Mouse (Mus musculus) left cerebral cortex, postnatal 25 days (tissue): ENCODE data around the gene Susd6. TPM values are rescaled to one million over a fixed set of nuclear protein-coding genes. Genes with fewer than 3 reads are reported as not detected.
A peak's percentile ranks its signal among the peaks of the same experiment; 100 is the strongest.

ENCODE experiments used
- DNase-seq, 2 experiments: peaks; one replicate each; pipeline ENCODE4 v3.0.0; 2022; ENCODE audit warnings: low spot score in 2 of 2, mixed read lengths in 1 of 2
- intact Hi-C: fragments of 180-260 bp; cut with DNase I; formaldehyde crosslinking; loops from one replicate; pipeline ENCODE4 v1.15.1; 2025
- total RNA-seq, 2 experiments: library from RNA; stranded (reverse); gene quantifications; 2 replicates each; pipeline ENCODE4 v1.2.3; 2021

Gene Susd6
- total RNA-seq, 2 experiments from 2014 or later, result 32.1 to 32.9 TPM

GRCm38 (mm10) chr12:80807451-80808085 lies 17.3 kb downstream of the Susd6 start:
- DNase-seq, result no peak
- intact Hi-C loops, result no loop called here

GRCm38 (mm10) chr12:80810005-80810404 lies 19.7 kb downstream of the Susd6 start:
- DNase-seq, result no peak
- intact Hi-C loops, result no loop called here

- intact Hi-C loops, result no loop called here
- no peak for DNase-seq
These were observed 21.6 kb downstream of the Susd6 start for GRCm38 (mm10) chr12:80811646-80812509.

GRCm38 (mm10) chr12:80812510-80812820 lies 22.2 kb downstream of the Susd6 start:
- intact Hi-C loops, result no loop called here
- DNase-seq, result no peak

- intact Hi-C loops, result no loop called here
- no peak for DNase-seq
These were observed 23.1 kb downstream of the Susd6 start for GRCm38 (mm10) chr12:80813456-80813855.

- DNase-seq, result no peak
- intact Hi-C loops, result no loop called here
These were observed 23.6 kb downstream of the Susd6 start for GRCm38 (mm10) chr12:80813872-80814271.

- intact Hi-C loops, result no loop called here
- no peak for DNase-seq
These were observed 24.2 kb downstream of the Susd6 start for GRCm38 (mm10) chr12:80814529-80814928.

GRCm38 (mm10) chr12:80815298-80815697 lies 25.0 kb downstream of the Susd6 start:
- intact Hi-C loops, result loop anchor here (5.0 kb wide), 1 partner anchor 62 kb away; no protein-coding TSS in a partner anchor
- no peak for DNase-seq

- intact Hi-C loops, result loop anchor here (5.0 kb wide), 1 partner anchor 61 kb away; no protein-coding TSS in a partner anchor
- no peak for DNase-seq
These were observed 25.6 kb downstream of the Susd6 start for GRCm38 (mm10) chr12:80815893-80816292.

- peak in 1 of 2 experiments; percentile 59 for DNase-seq
- intact Hi-C loops, result loop anchor here (5.0 kb wide), 1 partner anchor 61 kb away; no protein-coding TSS in a partner anchor
These were observed 26.2 kb downstream of the Susd6 start for GRCm38 (mm10) chr12:80816380-80817086.

- DNase-seq, result no peak
- intact Hi-C loops, result loop anchor here (2.0 to 5.0 kb wide), 2 partner anchors 27 to 60 kb away; partner anchors contain the start of gene Susd6
These were observed 27.5 kb downstream of the Susd6 start for GRCm38 (mm10) chr12:80817697-80818235.

- intact Hi-C loops, result loop anchor here (2.0 to 5.0 kb wide), 2 partner anchors 28 to 58 kb away; partner anchors contain the start of gene Susd6
- peak in 1 of 2 experiments; percentile 79 for DNase-seq
These were observed 28.7 kb downstream of the Susd6 start for GRCm38 (mm10) chr12:80819020-80819419.

GRCm38 (mm10) chr12:80821312-80822007 lies 31.1 kb downstream of the Susd6 start:
- no peak for DNase-seq
- intact Hi-C loops, result loop anchor here (5.0 kb wide), 1 partner anchor 41 kb away; no protein-coding TSS in a partner anchor

GRCm38 (mm10) chr12:80822533-80822932 lies 32.2 kb downstream of the Susd6 start:
- DNase-seq, result no peak
- intact Hi-C loops, result loop anchor here (5.0 kb wide), 1 partner anchor 40 kb away; no protein-coding TSS in a partner anchor

GRCm38 (mm10) chr12:80824202-80824601 lies 33.9 kb downstream of the Susd6 start:
- DNase-seq, result peak in 1 of 2 experiments; percentile 72
- intact Hi-C loops, result loop anchor here (5.0 kb wide), 1 partner anchor 38 kb away; no protein-coding TSS in a partner anchor

GRCm38 (mm10) chr12:80826423-80826822 lies 36.1 kb downstream of the Susd6 start:
- DNase-seq, result no peak
- intact Hi-C loops, result no loop called here

- intact Hi-C loops, result no loop called here
- DNase-seq, result peak; percentile 32 to 77
These were observed 37.2 kb downstream of the Susd6 start for GRCm38 (mm10) chr12:80827464-80828015.

- no peak for DNase-seq
- intact Hi-C loops, result no loop called here
These were observed 37.7 kb downstream of the Susd6 start for GRCm38 (mm10) chr12:80828020-80828419.

- no peak for DNase-seq
- intact Hi-C loops, result no loop called here
These were observed 38.6 kb downstream of the Susd6 start for GRCm38 (mm10) chr12:80828951-80829350.
